Mouse (Mus musculus): Measurements from ENCODE around the gene Chkb. TPM values are rescaled to one million over a fixed set of nuclear protein-coding genes. Genes with fewer than 3 reads are reported as not detected.

Gene Chkb
- polyA plus RNA-seq (2015; fragmentation: Nextera tagmentation; extraction: Ambion mirVana) = 64.9 and 71.2 TPM in 2 replicates

DNA sequence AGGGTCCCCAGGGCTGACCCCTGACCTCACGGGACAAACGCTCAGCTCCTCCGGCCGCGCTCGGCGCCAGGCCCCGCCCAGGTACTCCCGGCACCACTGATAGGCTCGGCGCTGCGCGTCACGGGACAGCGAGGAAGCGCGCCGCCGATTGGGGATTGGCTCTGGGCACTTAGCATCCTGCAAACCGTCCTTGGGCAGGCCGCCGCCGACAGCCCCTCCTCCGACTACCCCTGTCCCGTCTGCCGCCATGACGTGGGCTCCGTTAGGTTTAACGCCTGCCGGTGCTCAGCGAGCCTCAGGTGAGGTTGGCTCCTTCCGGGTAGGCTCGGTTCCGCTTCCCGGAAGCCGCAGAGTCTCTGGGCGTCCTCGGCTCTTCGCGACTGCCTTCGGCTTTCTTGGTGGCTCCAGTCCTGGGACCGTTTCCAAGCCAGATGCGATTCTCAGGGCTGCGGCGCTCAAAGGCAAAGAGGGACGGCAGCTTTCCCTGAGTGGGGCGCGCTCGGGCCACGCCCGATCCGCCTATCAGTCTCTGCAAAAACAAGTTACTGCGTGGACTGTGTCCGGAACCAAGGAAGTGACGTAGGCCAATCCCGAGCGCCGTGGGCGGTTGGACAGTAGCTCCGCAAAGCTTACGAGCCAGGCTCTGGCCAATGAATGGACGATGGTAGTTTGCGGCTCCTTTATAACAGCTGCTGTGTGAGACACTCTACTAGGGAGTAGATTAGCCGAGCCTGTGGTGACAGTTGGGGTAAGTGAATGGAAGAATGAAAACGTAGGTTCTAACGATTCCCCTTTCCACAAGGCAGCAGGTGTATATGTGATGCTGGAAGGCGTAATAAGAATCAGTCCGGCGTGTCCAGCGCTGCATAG lies at the start of gene Chkb, which contains the start of the genes C730034F03Rik and Gm44502:
Gene Chkb, minus strand, starts transcription at position 557 of the 870 bp plus-strand sequence.
Gene C730034F03Rik, plus strand, starts transcription at position 238 of the 870 bp plus-strand sequence.
Gene Gm44502, minus strand, starts transcription at position 345 of the 870 bp plus-strand sequence.
- Histone ChIP-seq H3K4me1 (ENCODE audit: insufficient read depth, low read depth, low read length) (peaks cover 6% of the 10 kb centered on the region; the same call in 1 of the 2 replicates), H3K9ac (replicated peaks; ENCODE audit: low read depth) (peak within 1 kb of the TSS; percentile 95), H3K27ac (ENCODE audit: low read length) (peak within 1 kb of the TSS; percentile 98), H3K27me3 (replicated peaks; ENCODE audit: insufficient read depth, low read length) (no peaks in the 10 kb centered on the region), H3K36me3 (ENCODE audit: insufficient read depth, low read length) (0 out of 2 replicates have a peak, but pooled peaks cover 3% of the 10 kb centered on the region), H3K4me2 (replicated peaks; ENCODE audit: low read depth, low read length) (peak within 1 kb of the TSS; percentile 98), H3K4me3 (ENCODE audit: low read depth, low read length) (peak within 1 kb of the TSS; percentile 86), H3K9me3 (ENCODE audit: low read length) (no peaks in the 10 kb centered on the region)
- DNase-seq (ENCODE audit: low spot score) = peak; percentile 98
- 3% methylated on average over 60 of the region's 70 CpGs for whole genome bisulfite sequencing
- ATAC-seq = peak; percentile 95
- TF ChIP-seq CTCF (IDR thresholded peaks at IDR 0.05) (no peak), EP300 (IDR thresholded peaks at IDR 0.05) (no peak; the same call in 1 of the 2 replicates)

DNA sequence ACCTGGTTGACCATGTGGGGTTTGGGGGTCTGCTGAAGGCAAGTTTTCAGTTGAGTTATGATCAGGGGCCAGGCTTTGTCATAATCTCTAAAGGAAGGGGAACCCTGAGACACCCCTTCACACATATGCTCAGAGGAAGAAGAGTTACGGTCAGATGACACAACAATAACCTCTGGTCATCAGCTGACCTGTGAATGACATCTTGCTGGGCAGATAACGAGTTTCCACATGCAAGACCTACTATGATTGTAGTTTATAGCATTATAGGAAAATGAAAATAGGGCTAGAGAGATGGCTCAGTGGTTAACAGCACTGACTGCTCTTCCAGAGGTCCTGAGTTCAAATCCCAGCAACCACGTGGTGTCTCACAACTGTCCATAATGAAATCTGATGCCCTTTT lies 48.9 kb upstream of the Chkb start:
- Histone ChIP-seq H3K9ac (replicated peaks; ENCODE audit: low read depth) (no peak overlapping the region), H3K4me2 (replicated peaks; ENCODE audit: low read depth, low read length) (no peak overlapping the region), H3K36me3 (ENCODE audit: insufficient read depth, low read length) (no peaks in the 10 kb centered on the region), H3K27me3 (replicated peaks; ENCODE audit: insufficient read depth, low read length) (no peaks in the 10 kb centered on the region), H3K27ac (ENCODE audit: low read length) (no peak overlapping the region), H3K9me3 (ENCODE audit: low read length) (no peaks in the 10 kb centered on the region), H3K4me1 (ENCODE audit: insufficient read depth, low read depth, low read length) (peaks cover 8% of the 10 kb centered on the region; the same call in 1 of the 2 replicates), H3K4me3 (ENCODE audit: low read depth, low read length) (no peak overlapping the region)
- no peak for TF ChIP-seq CTCF (IDR thresholded peaks at IDR 0.05)
- no peak for TF ChIP-seq EP300 (IDR thresholded peaks at IDR 0.05)
- 84% methylated on average over 3 of the region's 3 CpGs for WGBS
- ATAC-seq = no peak
- no peak for DNase-seq (ENCODE audit: low spot score)

DNA sequence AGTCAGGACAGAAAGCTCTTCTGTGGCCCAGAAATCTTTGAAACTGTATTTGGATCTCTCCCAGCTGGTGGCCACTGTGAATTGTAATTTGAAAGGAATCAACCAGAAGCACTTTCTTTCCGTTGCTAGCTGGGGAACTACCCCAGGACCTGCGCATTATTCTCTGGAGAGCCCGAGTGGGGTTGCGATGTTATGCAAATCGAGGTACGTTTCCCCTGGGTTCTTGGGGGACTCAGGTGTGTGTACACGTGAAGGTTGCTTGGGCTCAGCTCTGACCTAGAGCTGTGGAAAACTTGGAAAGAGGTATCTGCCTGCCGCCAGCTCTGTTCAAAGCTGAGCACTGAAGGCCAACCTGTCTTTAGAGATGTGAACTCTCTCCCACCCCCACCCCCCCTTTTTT lies 48.1 kb upstream of the Chkb start:
- 53% methylated on average over 8 of the region's 8 CpGs for WGBS
- H3K36me3 ChIP-seq (ENCODE audit: insufficient read depth, low read length) = no peaks in the 10 kb centered on the region
- peaks cover 8% of the 10 kb centered on the region; the same call in 1 of the 2 replicates for H3K4me1 ChIP-seq (ENCODE audit: insufficient read depth, low read depth, low read length)
- ATAC-seq (no peak), DNase-seq (ENCODE audit: low spot score) (no peak)
- TF ChIP-seq CTCF (IDR thresholded peaks at IDR 0.05) (no peak), EP300 (IDR thresholded peaks at IDR 0.05) (no peak)
- no peak overlapping the region for H3K27ac ChIP-seq (ENCODE audit: low read length)
- H3K4me2 ChIP-seq (replicated peaks; ENCODE audit: low read depth, low read length) = no peak overlapping the region
- H3K4me3 ChIP-seq (ENCODE audit: low read depth, low read length) = no peak overlapping the region
- no peaks in the 10 kb centered on the region for H3K9me3 ChIP-seq (ENCODE audit: low read length)
- H3K9ac ChIP-seq (replicated peaks; ENCODE audit: low read depth) = no peak overlapping the region
- H3K27me3 ChIP-seq (replicated peaks; ENCODE audit: insufficient read depth, low read length) = no peaks in the 10 kb centered on the region

DNA sequence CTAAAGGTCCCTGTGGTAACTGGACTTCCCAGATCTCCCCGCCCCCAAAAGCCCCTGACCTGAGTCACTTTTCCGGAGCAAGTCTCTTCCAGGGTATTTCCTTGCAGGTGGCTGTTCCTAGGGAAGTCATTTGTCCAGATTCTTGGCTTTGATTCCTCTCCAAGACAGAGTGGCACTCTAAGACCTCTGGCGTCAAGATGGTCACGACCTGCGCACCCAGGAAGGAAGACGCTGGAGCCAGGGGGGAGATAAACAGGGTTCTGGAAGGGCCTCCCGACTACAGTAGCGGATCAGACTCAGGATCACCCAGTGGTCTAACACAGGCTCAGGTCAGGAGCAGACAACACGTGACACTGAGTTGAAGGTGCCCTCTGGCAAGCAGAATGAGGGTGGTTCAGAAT lies 47.4 kb upstream of the Chkb start, which contains the start of gene Arsa:
Gene Arsa, minus strand, starts transcription at position 335 of the 401 bp plus-strand sequence.
- ATAC-seq = no peak
- WGBS = 23% methylated on average over 9 of the region's 9 CpGs
- Histone ChIP-seq H3K4me3 (ENCODE audit: low read depth, low read length) (peak within 1 kb of the TSS; percentile 50), H3K9ac (replicated peaks; ENCODE audit: low read depth) (peak within 1 kb of the TSS; percentile 51; the same call in 1 of the 2 replicates), H3K27ac (ENCODE audit: low read length) (peak within 1 kb of the TSS; percentile 86), H3K27me3 (replicated peaks; ENCODE audit: insufficient read depth, low read length) (no peaks in the 10 kb centered on the region), H3K4me2 (replicated peaks; ENCODE audit: low read depth, low read length) (peak within 1 kb of the TSS; percentile 88), H3K9me3 (ENCODE audit: low read length) (no peaks in the 10 kb centered on the region), H3K36me3 (ENCODE audit: insufficient read depth, low read length) (no peaks in the 10 kb centered on the region), H3K4me1 (ENCODE audit: insufficient read depth, low read depth, low read length) (peaks cover 8% of the 10 kb centered on the region; the same call in 1 of the 2 replicates)
- peak; percentile 10 for DNase-seq (ENCODE audit: low spot score)
- TF ChIP-seq EP300 (IDR thresholded peaks at IDR 0.05) (peak; percentile 63; the same call in 1 of the 2 replicates), CTCF (IDR thresholded peaks at IDR 0.05) (no peak)

DNA sequence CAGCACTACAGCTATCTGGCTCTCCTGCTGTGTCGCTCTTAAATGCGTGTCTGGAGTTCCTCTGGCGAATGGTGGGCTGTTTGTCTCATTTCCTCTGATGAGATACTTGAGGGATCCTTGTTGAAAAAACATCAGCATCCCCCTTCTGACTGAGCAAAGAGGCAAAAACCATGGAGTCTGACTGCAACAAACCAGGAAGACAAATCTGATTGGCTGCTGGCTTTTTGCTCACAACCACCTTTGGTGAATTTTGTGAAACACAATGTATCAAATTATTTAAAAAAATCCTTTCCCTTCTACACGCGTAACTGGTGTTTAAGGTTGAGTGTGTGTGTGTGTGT lies 46.7 kb upstream of the Chkb start:
- Histone ChIP-seq H3K9me3 (ENCODE audit: low read length) (no peaks in the 10 kb centered on the region), H3K9ac (replicated peaks; ENCODE audit: low read depth) (peak overlapping the region; percentile 51; the same call in 1 of the 2 replicates), H3K27me3 (replicated peaks; ENCODE audit: insufficient read depth, low read length) (no peaks in the 10 kb centered on the region), H3K4me3 (ENCODE audit: low read depth, low read length) (peak overlapping the region; percentile 50), H3K27ac (ENCODE audit: low read length) (peak overlapping the region; percentile 86), H3K4me1 (ENCODE audit: insufficient read depth, low read depth, low read length) (peaks cover 8% of the 10 kb centered on the region; the same call in 1 of the 2 replicates), H3K4me2 (replicated peaks; ENCODE audit: low read depth, low read length) (peak overlapping the region; percentile 88), H3K36me3 (ENCODE audit: insufficient read depth, low read length) (no peaks in the 10 kb centered on the region)
- no peak for DNase-seq (ENCODE audit: low spot score)
- 9% methylated on average over 5 of the region's 5 CpGs for WGBS
- ATAC-seq = no peak
- TF ChIP-seq EP300 (IDR thresholded peaks at IDR 0.05) = no peak
- no peak for TF ChIP-seq CTCF (IDR thresholded peaks at IDR 0.05)

Data from lung, postnatal 0 days (tissue).